Mouse (Mus musculus): Measurements from ENCODE around the gene Pabpn1l.
A peak's percentile ranks its signal among the peaks of the same experiment; 100 is the strongest.

The Pabpn1l gene

DNA sequence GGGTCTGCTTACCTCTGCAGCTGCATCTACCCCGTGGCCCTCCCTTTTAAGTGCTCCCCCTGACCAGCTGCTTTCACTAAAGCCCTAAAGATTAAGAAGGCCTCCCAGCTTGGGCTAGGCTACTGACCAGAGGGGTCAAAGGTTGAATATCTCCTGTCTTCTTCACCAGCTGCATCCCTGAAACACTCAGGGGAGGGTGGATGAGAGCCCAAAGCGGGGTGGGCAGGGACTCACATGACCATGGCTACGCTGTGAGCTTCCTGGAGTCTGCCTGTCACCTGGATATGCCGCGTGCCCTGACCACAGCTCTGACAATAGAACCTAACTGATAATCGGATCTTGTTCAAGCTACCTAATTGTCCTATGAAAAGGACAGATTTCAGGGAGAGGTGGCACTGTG is at the start of gene Pabpn1l:
TSS of gene Pabpn1l (minus strand) at position 13 of the 400 bp plus-strand sequence.
- no peak for DNase-seq (ENCODE audit: low spot score in 2 of 2)

DNA sequence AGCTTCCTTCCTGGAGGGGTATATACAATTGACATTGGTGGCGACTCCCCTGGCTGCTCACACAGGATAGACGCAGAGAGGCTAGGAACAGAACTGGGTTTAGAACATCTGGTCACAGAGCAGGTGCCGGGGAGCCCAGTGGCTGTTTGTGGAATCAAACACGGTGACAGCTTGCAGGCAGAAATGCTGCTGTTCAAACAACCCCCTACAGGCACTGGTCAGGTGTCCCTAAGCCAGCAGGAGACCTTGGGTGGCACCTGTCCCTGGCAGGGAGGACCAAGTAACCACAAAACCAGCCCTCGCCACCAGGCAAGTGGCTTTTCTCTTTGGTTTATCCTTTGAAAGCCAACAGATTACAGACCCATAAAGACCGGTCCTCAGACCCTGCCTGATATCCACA is 49.4 kb upstream of the Pabpn1l start:
- no peak for DNase-seq (ENCODE audit: low spot score in 2 of 2)

DNA sequence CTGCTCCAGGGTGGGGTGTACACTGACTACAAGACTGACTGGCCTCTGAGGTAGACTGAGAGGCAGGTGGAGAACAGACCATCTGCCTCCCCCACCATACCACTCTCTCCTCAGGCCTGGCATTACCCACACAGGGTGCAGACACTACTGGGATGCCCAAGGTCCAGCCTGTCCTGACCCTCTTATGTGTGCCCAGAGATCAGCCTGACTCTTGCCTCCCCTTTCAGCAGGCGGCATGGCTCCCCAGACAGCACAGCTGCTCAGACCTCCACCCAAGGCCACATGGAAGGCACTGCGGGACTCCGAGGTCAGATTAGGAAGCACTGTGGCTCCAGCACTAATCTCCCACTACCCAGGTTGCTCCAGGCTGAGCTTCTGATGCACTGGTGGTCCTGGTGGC is 48.2 kb upstream of the Pabpn1l start:
- DNase-seq (ENCODE audit: low spot score in 2 of 2): no peak

DNA sequence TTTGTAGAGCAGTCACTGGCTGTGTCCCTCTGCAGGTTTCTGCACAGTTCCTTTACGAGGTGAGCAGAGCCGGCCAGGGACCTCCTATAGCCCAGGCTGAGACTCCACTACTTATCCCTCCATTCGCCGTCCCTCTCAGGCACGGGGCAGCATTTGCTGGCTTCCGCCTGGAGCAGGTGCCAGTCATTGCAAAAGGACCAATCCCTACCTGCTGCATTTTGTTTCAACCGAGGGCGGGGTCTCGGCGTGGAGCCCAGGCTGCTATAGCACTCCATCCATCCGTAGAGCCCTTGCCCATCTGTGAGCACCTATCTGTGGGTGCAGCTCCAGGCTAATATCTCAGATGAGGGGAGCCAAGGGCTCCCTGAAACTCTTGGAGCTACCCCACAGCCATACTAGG is 47.5 kb upstream of the Pabpn1l start:
- no peak for DNase-seq (ENCODE audit: low spot score in 2 of 2)

DNA sequence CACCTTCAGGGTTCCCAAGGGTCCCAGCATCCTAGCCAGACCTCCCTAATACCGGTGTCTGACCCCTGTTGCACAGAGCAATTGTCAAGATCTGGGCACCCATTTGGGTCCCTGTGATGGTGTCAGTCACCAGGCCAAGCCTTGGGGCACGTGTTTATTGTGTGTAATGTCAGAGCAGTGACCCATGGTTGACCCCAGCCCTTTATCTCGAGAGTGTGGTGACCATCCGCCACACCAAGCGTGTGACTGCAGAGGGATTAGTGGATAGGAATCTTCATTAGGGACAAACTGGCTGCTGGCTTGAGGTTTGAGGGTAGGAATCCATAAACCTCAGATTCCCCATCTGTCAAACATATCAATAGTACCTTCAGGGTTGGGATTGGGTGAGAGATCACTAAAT is 46.8 kb upstream of the Pabpn1l start:
- no peak for DNase-seq (ENCODE audit: low spot score in 2 of 2)

DNA sequence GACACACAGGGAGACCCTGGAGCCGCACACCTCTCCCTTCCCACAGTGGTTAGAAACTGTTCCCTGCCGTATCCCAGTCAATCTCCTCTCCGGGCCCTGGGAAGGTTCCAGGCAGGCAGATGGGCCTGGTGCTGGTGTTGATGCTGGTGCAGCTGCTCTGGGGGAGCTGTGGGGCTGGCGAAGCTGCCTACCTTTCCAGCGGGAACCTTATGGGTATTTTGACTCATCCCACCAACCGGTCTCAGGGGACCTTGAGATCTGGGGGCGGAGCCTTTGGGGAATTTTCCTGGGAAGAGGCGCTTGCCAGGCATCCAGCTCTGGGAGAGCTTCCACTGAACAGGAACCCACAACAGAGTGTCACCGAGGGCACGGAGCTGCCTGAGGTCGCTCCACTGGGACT is 45.3 kb upstream of the Pabpn1l start:
- DNase-seq (ENCODE audit: low spot score in 2 of 2): no peak

DNA sequence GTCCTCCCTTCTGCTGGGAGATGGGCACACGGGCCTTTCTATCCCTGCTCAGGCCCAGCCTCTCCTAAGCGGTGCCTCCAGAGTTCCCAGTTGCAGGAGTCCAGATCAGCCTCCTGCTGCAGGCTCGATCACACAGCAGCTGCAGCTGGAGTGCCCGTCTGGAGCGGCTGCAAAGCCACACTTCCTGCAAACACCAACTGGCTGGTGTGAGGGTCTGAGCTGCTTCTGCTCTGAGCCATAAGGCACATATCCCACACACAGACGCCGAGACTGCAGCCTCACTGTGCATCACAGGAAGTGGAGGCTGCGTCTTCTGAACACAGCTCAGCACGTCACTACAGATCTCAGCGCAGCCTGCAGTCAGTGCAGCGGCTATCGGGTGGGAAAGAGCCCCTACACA is 44.3 kb upstream of the Pabpn1l start:
- no peak for DNase-seq (ENCODE audit: low spot score in 2 of 2)

DNA sequence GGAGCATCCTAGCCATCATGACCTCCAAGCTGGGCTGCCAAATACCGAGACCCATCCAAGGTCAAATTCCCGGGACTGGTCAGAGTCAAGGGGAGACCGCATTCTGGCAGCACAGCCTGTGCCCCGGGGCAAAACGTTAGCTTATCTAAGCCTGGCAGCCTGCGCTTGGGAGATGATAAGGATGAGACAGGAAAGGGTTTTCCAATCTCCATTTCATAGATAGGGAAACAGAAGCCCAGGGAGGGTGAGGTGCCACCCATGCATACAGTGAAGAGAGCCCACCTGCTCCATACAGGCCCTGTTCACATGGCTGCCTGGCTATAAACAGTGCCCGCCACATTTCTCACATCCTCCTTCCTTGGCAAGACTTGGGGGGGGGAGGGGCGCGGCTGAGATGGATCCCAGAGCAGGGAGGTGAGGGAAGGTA is 43.8 kb upstream of the Pabpn1l start:
- peak in 1 of 2 experiments; percentile 38 for DNase-seq (ENCODE audit: low spot score in 2 of 2)

DNA sequence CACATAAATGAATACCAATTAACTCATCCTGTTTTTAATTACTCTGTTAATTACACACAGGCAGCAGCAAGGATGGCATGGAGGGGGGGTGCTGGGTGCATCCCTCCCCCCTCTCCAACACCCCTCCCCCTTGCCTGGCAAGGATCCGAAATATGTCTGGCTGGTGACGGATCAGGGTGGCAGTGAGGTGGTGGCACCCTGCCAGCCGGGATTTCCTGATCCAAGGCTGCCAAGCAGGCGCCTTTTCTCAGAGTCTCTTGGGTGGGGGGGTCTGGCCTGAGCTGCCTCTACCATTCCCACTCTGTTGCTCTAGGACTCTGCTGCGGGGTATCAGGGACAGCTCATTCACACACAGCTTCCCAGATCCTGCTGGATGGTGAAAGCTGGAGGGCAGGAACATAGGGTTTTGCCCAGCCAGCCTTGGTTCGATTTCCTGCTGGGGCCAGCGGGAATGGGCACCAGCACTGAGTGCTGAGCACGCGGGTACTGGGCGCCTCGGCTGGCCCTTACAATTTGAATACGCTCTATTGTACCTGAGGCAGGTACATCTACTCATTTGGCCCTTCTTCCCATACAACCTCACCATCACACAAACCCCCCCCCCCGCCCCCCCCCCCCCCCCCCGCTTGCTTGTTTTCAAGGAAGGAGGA is 43.3 kb upstream of the Pabpn1l start:
- DNase-seq (ENCODE audit: low spot score in 2 of 2): peak; percentile 66 to 72

DNA sequence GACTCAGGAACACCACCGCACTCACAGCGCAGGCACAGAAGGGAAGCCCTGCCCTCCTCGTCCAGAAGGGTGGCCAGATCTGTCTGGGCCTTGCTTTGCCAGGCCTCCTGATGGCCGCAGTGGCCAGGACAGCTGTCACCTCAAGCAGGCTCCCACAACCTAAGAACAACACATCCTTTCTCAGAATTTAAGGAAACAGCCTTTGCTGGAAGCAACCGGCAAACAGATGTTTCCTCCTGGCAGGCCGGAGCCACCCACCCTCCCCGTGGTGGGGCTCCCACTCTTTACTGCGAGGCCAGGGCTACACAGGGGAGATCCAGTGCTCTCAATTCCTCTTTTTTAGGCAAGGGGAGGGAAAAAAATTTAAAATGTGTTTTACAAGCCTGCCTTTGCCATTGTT is 42.7 kb upstream of the Pabpn1l start:
- peak in 1 of 2 experiments; percentile 67 for DNase-seq (ENCODE audit: low spot score in 2 of 2)

DNA sequence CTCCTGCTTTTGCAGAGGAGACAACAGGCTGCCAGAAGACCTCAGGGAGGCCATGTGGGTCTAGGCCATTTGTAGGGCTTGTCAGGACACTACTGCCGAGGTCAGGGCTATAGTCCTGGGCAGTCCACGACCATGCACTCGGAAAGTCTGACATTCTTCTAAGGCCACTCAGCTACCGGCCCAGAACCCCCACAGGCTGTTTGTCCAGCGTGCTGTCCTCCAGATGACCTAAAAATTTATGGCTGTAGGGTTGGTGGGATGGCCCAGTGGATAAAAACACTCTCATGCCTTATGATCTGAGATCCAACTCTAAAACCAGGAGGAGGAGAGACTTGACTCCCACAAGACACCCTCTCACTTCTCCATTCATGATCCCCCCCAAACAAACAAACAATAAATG is 41.1 kb upstream of the Pabpn1l start:
- no peak for DNase-seq (ENCODE audit: low spot score in 2 of 2)

DNA sequence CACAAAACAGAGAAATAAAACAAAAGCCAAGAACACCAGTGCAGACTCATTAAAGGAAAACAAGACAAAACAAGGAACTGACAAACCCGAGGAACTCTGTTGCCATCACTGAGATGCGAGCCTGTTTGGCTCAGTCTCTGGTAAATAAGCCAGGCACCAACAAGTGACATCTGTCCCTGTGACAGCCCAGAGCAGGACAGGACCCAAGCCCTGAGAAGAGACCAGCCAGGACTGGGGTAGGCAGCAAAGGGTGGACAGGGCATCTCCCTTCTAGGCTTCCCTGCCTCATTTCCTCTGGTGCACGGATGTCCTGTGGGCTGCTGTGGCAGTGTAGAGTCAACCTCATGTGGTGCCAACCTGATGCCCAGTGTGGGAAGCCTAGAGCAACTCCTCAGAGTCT is 40.6 kb upstream of the Pabpn1l start:
- DNase-seq (ENCODE audit: low spot score in 2 of 2): no peak

DNA sequence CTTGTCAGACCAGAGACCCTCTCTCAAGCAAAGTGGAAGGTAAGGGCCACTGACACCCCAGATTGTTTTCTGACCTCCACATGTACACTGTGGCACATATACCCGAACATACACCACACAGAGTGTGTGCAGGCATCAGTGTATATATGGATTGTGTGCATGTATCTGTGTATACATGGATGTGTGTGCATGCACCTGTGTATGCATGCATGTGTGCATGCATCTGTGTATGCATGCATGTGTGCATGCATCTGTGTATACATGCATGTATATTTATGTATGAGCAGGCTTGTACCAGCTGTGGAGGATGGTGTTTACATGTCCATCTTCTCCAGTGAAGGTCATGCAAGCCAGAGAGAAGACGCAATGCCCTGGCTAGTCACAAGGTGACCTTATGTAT is 39.4 kb upstream of the Pabpn1l start:
- no peak for DNase-seq (ENCODE audit: low spot score in 2 of 2)

DNA sequence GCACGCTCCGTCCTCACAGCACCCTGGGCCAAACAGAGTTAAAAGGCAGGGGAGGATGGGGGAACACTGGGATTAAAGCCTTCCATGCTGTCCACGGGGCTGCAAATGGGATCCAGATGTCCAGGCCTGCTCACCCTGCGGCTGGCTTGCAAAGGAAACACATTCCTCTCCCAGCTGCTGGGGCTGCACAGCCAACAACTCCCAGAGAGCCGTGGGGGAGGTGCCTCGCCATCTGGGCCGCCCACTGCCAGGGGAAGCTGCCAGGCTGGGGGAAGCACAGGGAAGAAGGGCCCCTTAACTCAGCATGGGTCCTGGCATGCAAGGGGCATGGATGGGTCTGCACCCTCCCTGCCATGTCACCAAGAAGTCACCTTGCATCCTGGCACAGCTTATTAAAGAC is 38.6 kb upstream of the Pabpn1l start:
- DNase-seq (ENCODE audit: low spot score in 2 of 2): peak; percentile 81

DNA sequence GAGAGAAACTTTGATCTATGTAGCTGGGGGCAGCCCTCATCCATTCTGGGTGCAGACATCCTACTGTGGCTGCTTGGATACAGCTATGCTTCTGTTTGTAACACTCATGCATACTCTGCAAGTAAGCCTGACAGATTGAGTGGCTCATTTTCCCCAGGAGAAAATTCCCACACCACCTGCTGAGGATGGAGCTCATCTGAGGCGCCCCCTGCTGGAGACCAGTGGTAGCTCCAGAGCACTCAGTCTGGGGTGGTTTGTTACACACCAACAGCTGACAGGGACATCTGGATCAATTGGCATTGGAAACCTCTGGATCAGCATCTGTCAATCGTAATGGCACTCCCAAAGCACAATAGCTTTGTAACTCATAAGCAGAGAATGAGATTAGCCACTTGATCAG is 37.5 kb upstream of the Pabpn1l start:
- DNase-seq (ENCODE audit: low spot score in 2 of 2): no peak

DNA sequence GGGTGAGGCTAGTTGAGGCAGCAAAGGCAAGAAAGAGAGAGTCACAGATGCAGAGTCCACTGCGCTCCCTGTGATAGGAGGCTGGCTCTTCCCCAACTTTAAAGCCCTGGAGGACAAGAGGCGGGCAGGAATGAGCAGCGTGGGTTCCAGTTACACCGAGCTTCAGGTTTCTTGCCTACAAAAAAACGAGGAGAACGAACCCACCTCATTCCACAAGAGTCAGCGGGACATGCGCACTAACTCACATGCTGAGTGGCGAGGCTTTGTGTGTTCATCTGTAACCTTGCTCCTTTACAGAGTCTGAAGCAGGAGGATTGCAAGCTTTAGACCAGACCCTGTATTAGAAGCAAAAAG is 36.2 kb upstream of the Pabpn1l start:
- no peak for DNase-seq (ENCODE audit: low spot score in 2 of 2)

DNA sequence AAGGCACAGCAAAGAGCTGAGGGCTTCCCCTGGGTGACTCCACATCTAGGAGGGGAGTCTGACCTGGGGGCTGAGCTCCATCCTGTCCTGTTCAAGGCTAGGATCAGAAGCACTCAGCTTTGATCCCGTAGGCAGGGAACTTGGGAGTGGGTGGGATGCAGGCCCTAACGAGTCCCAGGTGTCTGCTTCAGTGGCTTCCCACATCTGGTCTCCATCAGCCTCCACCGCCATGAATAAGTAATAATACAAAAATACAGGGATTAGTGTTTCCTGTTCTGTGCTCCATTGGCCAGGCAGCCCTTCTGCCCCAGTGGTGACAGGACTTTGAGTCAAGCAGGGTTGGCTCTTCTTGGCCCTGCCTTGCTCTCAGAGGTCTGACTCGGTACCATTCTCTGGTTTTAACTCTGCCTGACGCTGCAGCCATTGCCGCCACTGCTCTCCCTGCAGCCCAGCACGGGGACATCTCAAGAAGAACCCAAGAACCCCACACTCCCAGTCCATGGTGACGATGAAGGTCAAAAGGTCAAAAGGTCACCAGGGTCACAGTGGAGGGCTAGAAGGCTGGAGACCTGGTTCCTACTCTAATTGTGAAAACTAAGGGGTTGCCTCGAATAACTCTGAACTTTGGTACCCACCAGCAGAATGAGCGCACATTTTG is 35.7 kb upstream of the Pabpn1l start:
- DNase-seq (ENCODE audit: low spot score in 2 of 2): no peak

DNA sequence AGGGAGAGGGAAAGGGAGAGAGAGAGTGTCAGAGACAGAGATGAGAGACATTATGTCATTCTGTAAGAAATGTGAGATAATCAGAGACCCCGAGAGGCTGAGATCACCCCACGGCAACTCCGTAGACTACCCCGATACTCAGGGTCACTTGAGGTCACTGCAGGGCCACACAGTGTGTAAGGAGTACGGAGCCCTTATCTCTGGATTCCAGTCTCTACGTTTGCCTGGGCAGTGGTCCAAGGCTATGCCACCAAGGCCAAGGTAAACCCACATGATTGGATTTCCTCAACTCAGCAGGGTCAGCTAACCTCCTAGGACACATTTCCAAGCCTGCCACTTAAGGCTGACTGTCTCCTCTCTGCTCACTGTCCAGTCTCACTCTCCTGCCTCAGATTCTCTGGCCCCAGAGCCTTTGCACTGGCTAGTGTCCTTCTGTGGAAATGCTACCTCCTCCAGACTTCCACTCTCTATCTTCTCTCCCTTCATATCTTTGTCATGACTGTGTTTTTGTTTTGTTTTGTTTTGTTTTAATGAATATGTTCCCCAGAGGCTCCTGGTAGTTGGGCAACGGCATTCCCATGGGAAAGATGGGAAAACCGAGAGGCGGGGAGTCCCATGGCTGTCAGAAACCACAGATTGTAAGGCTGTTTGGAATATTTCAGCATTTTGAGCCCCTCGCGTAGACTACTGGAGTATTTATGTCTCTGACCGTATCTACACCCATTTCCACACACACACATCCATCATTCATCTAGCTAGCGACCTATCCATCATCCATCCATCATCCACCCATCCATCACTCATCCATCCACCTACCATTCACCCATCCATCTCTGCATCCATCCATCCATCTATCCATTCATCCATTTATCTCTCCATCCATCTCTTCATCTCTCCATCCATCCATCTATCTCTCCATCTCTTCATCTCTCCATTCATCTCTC is 33.8 kb upstream of the Pabpn1l start:
- peak in 1 of 2 experiments; percentile 37 for DNase-seq (ENCODE audit: low spot score in 2 of 2)

DNA sequence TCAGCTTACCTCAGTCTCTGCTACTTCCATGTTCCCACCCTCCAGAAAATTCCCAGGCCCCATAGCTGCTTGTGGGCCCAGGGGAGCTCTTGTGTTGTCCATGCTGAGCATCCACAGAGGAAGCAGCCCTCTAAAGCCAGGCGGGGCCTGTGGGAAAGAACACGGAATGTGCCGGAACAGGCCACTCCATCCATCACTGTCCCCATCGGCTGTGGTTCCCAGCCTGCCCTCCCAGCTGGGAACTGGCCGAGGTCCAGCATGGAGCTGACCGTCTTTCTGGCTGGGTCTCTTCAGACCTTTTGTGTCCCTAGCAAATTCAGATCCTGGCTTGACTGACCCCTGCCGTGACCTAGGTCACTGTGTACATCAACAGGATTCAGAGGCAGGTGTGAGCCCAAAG is 32.2 kb upstream of the Pabpn1l start:
- no peak for DNase-seq (ENCODE audit: low spot score in 2 of 2)

DNA sequence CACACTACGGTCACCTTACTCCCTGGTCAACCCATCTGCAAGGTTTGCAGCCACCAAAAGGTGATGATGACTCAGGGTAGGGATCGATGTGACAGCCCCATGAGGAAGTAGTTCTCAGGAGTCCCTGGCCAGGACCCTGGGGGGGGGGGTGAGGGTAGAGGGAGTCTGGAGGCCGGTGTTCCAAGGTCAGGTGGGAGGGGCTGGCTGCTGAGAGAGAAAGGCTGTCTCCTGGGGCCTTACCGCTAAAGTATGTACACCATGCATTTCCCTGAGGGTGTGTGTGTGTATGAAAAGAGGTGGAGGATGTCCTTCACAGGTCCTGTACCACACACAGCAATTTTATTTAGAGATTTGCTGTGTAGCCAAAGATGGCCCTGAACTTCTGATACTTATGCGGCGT is 30.1 kb upstream of the Pabpn1l start:
- DNase-seq (ENCODE audit: low spot score in 2 of 2): no peak

DNA sequence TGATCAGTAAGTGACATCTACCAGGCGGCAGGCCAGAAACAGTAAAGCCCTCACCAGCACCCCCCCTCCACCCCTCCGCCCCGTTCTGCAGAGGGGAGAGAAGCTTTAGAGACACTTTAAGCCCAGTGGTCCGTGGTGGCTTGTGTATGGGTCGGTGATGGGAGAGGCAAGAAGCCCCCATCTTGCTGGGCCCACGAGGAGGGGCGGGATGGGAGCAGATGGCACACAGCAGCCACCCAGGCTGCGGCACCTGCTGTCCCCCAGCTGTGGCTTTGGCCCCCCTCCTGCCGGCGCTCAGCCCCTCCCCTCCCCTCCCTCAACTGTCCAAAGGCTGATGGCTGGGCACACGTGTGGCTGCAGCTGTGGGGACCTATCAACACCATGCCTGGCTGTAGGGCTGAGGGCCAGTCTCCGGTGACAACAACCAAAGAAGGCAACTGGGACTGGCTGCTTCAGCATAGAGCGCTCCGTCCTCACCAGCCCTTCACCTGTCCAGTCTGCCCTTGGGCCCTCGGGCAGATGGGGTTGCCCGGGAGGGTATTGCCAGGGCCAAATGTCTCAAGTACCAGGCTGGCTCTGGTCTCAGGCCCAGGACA is 28.9 kb upstream of the Pabpn1l start:
- no peak for DNase-seq (ENCODE audit: low spot score in 2 of 2)

DNA sequence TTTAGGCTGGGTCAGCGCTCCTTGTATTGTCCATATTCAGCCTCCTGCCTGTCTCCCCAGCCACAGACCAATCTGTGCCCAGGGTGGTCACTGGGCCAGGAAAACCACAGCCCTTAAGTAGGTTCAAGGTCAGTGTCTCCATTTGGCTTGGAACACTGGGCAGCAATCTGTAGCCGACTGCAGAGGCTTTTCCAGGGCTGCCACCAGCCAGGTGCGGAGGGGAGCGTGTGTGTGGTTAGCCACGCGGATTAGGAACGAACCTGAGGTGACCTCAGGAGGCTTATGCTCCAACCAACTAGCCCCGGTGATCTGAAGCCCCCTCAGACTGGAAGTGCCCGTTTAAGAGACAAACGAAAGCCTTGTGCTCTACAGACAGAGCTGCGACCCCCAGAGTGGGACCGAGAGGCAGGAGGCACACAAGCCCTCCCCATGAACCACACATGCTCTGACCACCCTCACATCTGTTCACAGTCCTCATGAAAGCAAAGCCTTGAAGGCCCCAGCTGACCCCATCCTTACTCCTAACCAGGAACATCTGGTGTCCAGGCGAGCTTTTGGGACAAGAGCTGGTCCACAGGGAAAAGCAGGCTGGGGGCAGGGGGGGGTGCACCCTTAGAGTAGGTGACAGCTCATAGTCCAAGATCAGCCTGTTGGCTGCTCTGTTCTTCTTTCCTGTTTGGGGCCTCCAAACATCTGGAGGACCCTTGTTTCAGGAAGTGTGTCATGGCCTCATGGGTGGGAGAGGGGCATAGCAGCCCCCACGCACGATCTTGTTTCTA is 25.8 kb upstream of the Pabpn1l start:
- DNase-seq (ENCODE audit: low spot score in 2 of 2): no peak
